Mouse (Mus musculus): ENCODE measurements at regions not wholly inside any gene's neighbourhood (a gene's known extent, or its start where the extent isn't known, plus 50 kb on each side); places are given as distances from the start of the nearest gene placed in this dataset.

- TF ChIP-seq POLR2A (IDR thresholded peaks at IDR 0.05; ENCODE audit: low read depth, low read length) (no peak), CTCF (IDR thresholded peaks at IDR 0.05; ENCODE audit: extremely low read depth, insufficient read length, insufficient replicate concordance, low read depth, low read length) (no peak)
Observed at GRCm38 (mm10) chrX:14609196-14609595, 398.2 kb downstream of the H2al1n start.
